Mouse (Mus musculus): ENCODE measurements around the gene Ccdc122. TPM values are rescaled to one million over a fixed set of nuclear protein-coding genes. Genes with fewer than 3 reads are reported as not detected.

Gene Ccdc122
- polyA plus RNA-seq, 1 experiment = 2.0 TPM

- 0 out of 2 replicates have a peak, but pooled peaks cover 2% of the 10 kb centered on the region for H3K36me3 ChIP-seq (ENCODE audit: control insufficient read depth, insufficient read depth, low read length, poor library complexity, severe bottlenecking)
- no peak overlapping the region for H3K9ac ChIP-seq (ENCODE audit: low read depth, poor library complexity, severe bottlenecking)
- H3K9me3 ChIP-seq (replicated peaks; ENCODE audit: control insufficient read depth, insufficient read depth, low read length, poor library complexity, severe bottlenecking) = no peaks in the 10 kb centered on the region
- no peaks in the 10 kb centered on the region for H3K27me3 ChIP-seq (ENCODE audit: control insufficient read depth, insufficient read depth, low read length, poor library complexity, severe bottlenecking)
- TF ChIP-seq EP300 (IDR thresholded peaks at IDR 0.05; ENCODE audit: insufficient read depth, low read depth, low read length) = no peak
- TF ChIP-seq CTCF (IDR thresholded peaks at IDR 0.05; ENCODE audit: low read depth, low read length) = no peak
- no peak for TF ChIP-seq POLR2A (IDR thresholded peaks at IDR 0.05; ENCODE audit: insufficient read depth, low read length)
- no peak overlapping the region for H3K27ac ChIP-seq (ENCODE audit: insufficient read depth, low read length)
- H3K4me3 ChIP-seq (ENCODE audit: low read depth, low read length) = no peak overlapping the region
- peaks cover 2% of the 10 kb centered on the region for H3K4me1 ChIP-seq (ENCODE audit: control insufficient read depth, insufficient read depth, low read length)
These were observed 2.2 kb upstream of the Ccdc122 start for GRCm38 (mm10) chr14:77034175-77034915.

- Histone ChIP-seq H3K4me3 (ENCODE audit: low read depth, low read length) (no peak overlapping the region), H3K27me3 (ENCODE audit: control insufficient read depth, insufficient read depth, low read length, poor library complexity, severe bottlenecking) (no peaks in the 10 kb centered on the region), H3K4me1 (ENCODE audit: control insufficient read depth, insufficient read depth, low read length) (no peaks in the 10 kb centered on the region), H3K36me3 (ENCODE audit: control insufficient read depth, insufficient read depth, low read length, poor library complexity, severe bottlenecking) (0 out of 2 replicates have a peak, but pooled peaks cover 2% of the 10 kb centered on the region), H3K9me3 (replicated peaks; ENCODE audit: control insufficient read depth, insufficient read depth, low read length, poor library complexity, severe bottlenecking) (no peaks in the 10 kb centered on the region), H3K27ac (ENCODE audit: insufficient read depth, low read length) (no peak overlapping the region), H3K9ac (ENCODE audit: low read depth, poor library complexity, severe bottlenecking) (no peak overlapping the region)
- no peak for TF ChIP-seq EP300 (IDR thresholded peaks at IDR 0.05; ENCODE audit: insufficient read depth, low read depth, low read length)
- TF ChIP-seq POLR2A (IDR thresholded peaks at IDR 0.05; ENCODE audit: insufficient read depth, low read length) = no peak
- TF ChIP-seq CTCF (IDR thresholded peaks at IDR 0.05; ENCODE audit: low read depth, low read length) = no peak
These were observed 1.6 kb upstream of the Ccdc122 start for GRCm38 (mm10) chr14:77034970-77035369.

- no peak overlapping the region for H3K27ac ChIP-seq (ENCODE audit: insufficient read depth, low read length)
- no peak overlapping the region for H3K4me3 ChIP-seq (ENCODE audit: low read depth, low read length)
- H3K9me3 ChIP-seq (replicated peaks; ENCODE audit: control insufficient read depth, insufficient read depth, low read length, poor library complexity, severe bottlenecking) = no peaks in the 10 kb centered on the region
- H3K27me3 ChIP-seq (ENCODE audit: control insufficient read depth, insufficient read depth, low read length, poor library complexity, severe bottlenecking) = no peaks in the 10 kb centered on the region
- TF ChIP-seq EP300 (IDR thresholded peaks at IDR 0.05; ENCODE audit: insufficient read depth, low read depth, low read length) (no peak), CTCF (IDR thresholded peaks at IDR 0.05; ENCODE audit: low read depth, low read length) (no peak), POLR2A (IDR thresholded peaks at IDR 0.05; ENCODE audit: insufficient read depth, low read length) (no peak)
- H3K9ac ChIP-seq (ENCODE audit: low read depth, poor library complexity, severe bottlenecking) = peak overlapping the region; percentile 71; the same call in 1 of the 2 replicates
- H3K4me1 ChIP-seq (ENCODE audit: control insufficient read depth, insufficient read depth, low read length) = no peaks in the 10 kb centered on the region
- H3K36me3 ChIP-seq (ENCODE audit: control insufficient read depth, insufficient read depth, low read length, poor library complexity, severe bottlenecking) = no peaks in the 10 kb centered on the region
These were observed 758 bp downstream of the Ccdc122 start for GRCm38 (mm10) chr14:77037330-77037729.

- no peak for TF ChIP-seq CTCF (IDR thresholded peaks at IDR 0.05; ENCODE audit: low read depth, low read length)
- TF ChIP-seq EP300 (IDR thresholded peaks at IDR 0.05; ENCODE audit: insufficient read depth, low read depth, low read length) = no peak
- TF ChIP-seq POLR2A (IDR thresholded peaks at IDR 0.05; ENCODE audit: insufficient read depth, low read length) = no peak
- no peak overlapping the region for H3K9ac ChIP-seq (ENCODE audit: low read depth, poor library complexity, severe bottlenecking)
- H3K36me3 ChIP-seq (ENCODE audit: control insufficient read depth, insufficient read depth, low read length, poor library complexity, severe bottlenecking) = no peaks in the 10 kb centered on the region
- no peak overlapping the region for H3K27ac ChIP-seq (ENCODE audit: insufficient read depth, low read length)
- no peaks in the 10 kb centered on the region for H3K27me3 ChIP-seq (ENCODE audit: control insufficient read depth, insufficient read depth, low read length, poor library complexity, severe bottlenecking)
- H3K4me1 ChIP-seq (ENCODE audit: control insufficient read depth, insufficient read depth, low read length) = no peaks in the 10 kb centered on the region
- H3K4me3 ChIP-seq (ENCODE audit: low read depth, low read length) = no peak overlapping the region
- H3K9me3 ChIP-seq (replicated peaks; ENCODE audit: control insufficient read depth, insufficient read depth, low read length, poor library complexity, severe bottlenecking) = no peaks in the 10 kb centered on the region
These were observed 1.4 kb downstream of the Ccdc122 start for GRCm38 (mm10) chr14:77037832-77038425.

GRCm38 (mm10) chr14:77053288-77053687 is 16.7 kb downstream of the Ccdc122 start:
- no peak for TF ChIP-seq EP300 (IDR thresholded peaks at IDR 0.05; ENCODE audit: insufficient read depth, low read depth, low read length)
- no peak for TF ChIP-seq CTCF (IDR thresholded peaks at IDR 0.05; ENCODE audit: low read depth, low read length)
- TF ChIP-seq POLR2A (IDR thresholded peaks at IDR 0.05; ENCODE audit: insufficient read depth, low read length) = no peak
- H3K4me1 ChIP-seq (ENCODE audit: control insufficient read depth, insufficient read depth, low read length) = no peaks in the 10 kb centered on the region
- no peaks in the 10 kb centered on the region for H3K9me3 ChIP-seq (replicated peaks; ENCODE audit: control insufficient read depth, insufficient read depth, low read length, poor library complexity, severe bottlenecking)
- H3K9ac ChIP-seq (ENCODE audit: low read depth, poor library complexity, severe bottlenecking) = no peak overlapping the region
- H3K36me3 ChIP-seq (ENCODE audit: control insufficient read depth, insufficient read depth, low read length, poor library complexity, severe bottlenecking) = no peaks in the 10 kb centered on the region
- no peak overlapping the region for H3K4me3 ChIP-seq (ENCODE audit: low read depth, low read length)
- H3K27me3 ChIP-seq (ENCODE audit: control insufficient read depth, insufficient read depth, low read length, poor library complexity, severe bottlenecking) = no peaks in the 10 kb centered on the region
- no peak overlapping the region for H3K27ac ChIP-seq (ENCODE audit: insufficient read depth, low read length)

GRCm38 (mm10) chr14:77069361-77069760 is 32.8 kb downstream of the Ccdc122 start:
- Histone ChIP-seq H3K27me3 (ENCODE audit: control insufficient read depth, insufficient read depth, low read length, poor library complexity, severe bottlenecking) (no peaks in the 10 kb centered on the region), H3K4me3 (ENCODE audit: low read depth, low read length) (no peak overlapping the region), H3K9ac (ENCODE audit: low read depth, poor library complexity, severe bottlenecking) (no peak overlapping the region), H3K36me3 (ENCODE audit: control insufficient read depth, insufficient read depth, low read length, poor library complexity, severe bottlenecking) (no peaks in the 10 kb centered on the region), H3K4me1 (ENCODE audit: control insufficient read depth, insufficient read depth, low read length) (no peaks in the 10 kb centered on the region), H3K27ac (ENCODE audit: insufficient read depth, low read length) (no peak overlapping the region), H3K9me3 (replicated peaks; ENCODE audit: control insufficient read depth, insufficient read depth, low read length, poor library complexity, severe bottlenecking) (peaks cover 3% of the 10 kb centered on the region)
- TF ChIP-seq EP300 (IDR thresholded peaks at IDR 0.05; ENCODE audit: insufficient read depth, low read depth, low read length) (no peak), CTCF (IDR thresholded peaks at IDR 0.05; ENCODE audit: low read depth, low read length) (no peak)

All from ES-Bruce4 (cell line).